Mouse (Mus musculus) cortical plate, adult 2 months (tissue): ENCODE results near the gene Rab37. TPM values are rescaled to one million over a fixed set of nuclear protein-coding genes. Genes with fewer than 3 reads are reported as not detected.

Experiments
- H3K27ac ChIP-seq: fragments of 200-500 bp; 2 replicates; pipeline ENCODE4 v1.5.1; 2012; ENCODE audit warnings: low read length, control low read depth, inconsistent platforms; ENCODE audit not compliant: insufficient read depth
- H3K4me1 ChIP-seq: fragments of 200-500 bp; 2 replicates; pipeline ENCODE4 v1.6.1; 2011; ENCODE audit warnings: low read length; ENCODE audit not compliant: control insufficient read depth, insufficient read depth
- H3K4me3 ChIP-seq: fragments of 200-500 bp; 2 replicates; pipeline ENCODE4 v1.5.1; 2011; ENCODE audit warnings: mild to moderate bottlenecking, low read length, control low read depth; ENCODE audit not compliant: insufficient read depth
- CTCF ChIP-seq: fragments of 200-500 bp; IDR thresholded peaks from 2 replicates; pipeline ENCODE4 v1.5.1; 2011; ENCODE audit warnings: mild to moderate bottlenecking, control low read depth, low read length; ENCODE audit not compliant: insufficient read depth; ENCODE audit errors: extremely low read depth
- POLR2A ChIP-seq: fragments of 200-500 bp; IDR thresholded peaks from 2 replicates; pipeline ENCODE4 v1.6.1; 2011; ENCODE audit warnings: mild to moderate bottlenecking, low read length, control low read depth; ENCODE audit not compliant: insufficient read depth; ENCODE audit errors: extremely low read depth
- polyA plus RNA-seq: library from polyadenylated mRNA; depleted of rRNA; stranded (reverse); fragments of >200 nt; gene quantifications from 2 replicates; pipeline ENCODE4 v1.2.3, GENCODE M21; 2012

Gene Rab37
- polyA plus RNA-seq, 1 experiment = 2.9 TPM

DNA sequence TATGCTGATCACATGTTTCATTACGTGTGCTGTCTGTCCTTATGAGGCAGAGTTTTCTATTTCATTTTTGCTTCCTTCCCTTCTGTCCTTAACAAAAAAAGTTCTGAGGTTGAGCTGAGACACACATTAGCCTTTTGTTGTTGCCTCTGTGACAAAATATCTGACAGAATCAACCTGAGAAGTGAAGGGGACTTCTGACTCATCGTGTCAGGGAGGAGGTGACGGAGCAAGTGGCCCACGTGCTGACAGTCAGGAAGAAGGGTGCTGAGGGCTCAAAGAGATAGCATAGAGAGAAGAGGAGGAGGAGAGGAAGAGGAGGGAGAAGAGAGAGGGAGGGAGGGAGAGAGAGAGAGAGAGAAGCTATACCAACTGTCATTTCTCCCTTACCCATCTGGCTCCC lies 37.3 kb downstream of the Rab37 start:
- TF ChIP-seq CTCF (no peak), POLR2A (no peak)

DNA sequence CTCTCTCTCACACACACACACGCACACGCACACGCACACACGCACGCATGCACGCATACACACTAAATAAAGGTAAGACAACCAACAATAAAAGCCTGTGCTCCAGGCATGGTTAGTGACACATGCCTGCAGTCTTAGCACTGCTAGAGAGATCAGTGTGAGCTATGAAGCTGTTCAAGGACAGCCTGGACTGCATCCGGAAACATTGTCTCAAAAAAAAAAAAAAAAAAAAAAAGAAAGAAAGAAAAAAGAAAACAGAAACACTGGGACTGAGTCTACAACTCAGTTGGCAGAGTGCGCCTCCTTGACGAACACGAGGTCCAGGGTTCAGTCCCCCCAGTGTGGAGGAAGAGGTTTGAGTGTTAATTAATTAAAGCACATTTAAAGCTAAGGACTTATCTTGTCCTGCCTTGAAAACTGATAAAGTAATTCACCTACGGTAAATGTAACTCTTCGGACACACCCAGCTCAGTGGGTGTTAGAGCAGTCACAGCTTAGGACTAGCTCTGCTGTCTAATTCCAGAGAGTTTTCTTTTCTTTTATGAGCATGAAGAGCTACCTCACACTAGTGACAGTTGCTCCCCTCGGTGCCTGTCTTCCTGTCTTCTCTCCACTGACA lies 38.4 kb downstream of the Rab37 start:
- no peak overlapping the region for H3K4me3 ChIP-seq
- no peak overlapping the region for H3K27ac ChIP-seq
- TF ChIP-seq CTCF (no peak), POLR2A (no peak)
- no peaks in the 10 kb centered on the region for H3K4me1 ChIP-seq

More for the DNA sequence above, 37.3 kb downstream of the Rab37 start:
- Histone ChIP-seq H3K4me1 (no peaks in the 10 kb centered on the region), H3K4me3 (no peak overlapping the region), H3K27ac (no peak overlapping the region)

DNA sequence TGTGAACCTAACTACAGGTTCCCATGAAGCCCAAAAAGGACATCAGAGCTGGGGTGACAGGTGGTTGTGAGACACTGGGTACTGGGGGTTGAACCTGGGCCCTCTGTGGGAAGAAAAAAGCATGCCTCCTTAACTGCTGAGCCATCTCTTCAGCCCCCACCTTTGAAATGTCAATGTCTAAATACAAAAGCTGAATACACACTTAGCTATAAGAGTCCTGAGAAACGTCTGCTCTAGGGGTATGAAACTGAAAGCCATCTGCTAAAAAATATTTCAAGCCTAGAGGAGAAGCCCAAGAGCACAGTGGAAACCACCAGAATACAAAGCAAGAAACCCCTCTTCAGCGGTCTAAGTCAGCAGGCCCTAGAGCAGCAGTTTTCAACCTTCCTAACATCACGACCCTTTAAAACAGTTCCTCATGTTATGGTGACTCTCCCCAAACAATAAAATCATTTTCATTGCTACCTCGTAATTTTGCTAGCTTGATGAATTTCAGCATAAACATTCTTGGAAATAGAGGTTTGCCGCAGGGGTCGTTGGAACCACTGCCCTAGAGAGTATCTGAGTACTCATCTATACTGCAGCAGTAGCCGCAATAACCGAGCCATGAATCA lies 40.6 kb downstream of the Rab37 start:
- Histone ChIP-seq H3K4me3 (no peak overlapping the region), H3K27ac (no peak overlapping the region), H3K4me1 (no peaks in the 10 kb centered on the region)
- TF ChIP-seq POLR2A = no peak
- no peak for TF ChIP-seq CTCF

DNA sequence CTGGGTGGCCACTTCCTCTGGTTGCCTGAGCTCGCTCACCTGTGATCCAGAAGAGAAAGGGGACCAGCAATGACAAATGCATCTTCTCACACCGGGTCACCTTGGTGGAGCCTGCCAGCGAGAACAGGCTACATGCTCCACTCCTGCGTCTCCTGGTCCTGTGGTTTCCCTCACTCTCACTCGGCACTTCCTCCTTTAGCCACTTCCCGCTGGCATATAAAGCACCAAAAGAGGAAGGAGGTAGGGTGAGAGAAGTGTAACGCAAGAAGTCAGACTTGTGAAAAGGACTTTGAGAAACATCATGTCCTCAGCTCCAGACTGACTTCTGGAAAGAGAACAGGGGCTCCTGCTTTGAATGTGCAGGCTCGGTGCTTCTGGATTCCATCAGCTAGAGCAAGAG lies 42.6 kb downstream of the Rab37 start, which contains the start of gene Cd300lf:
Gene Cd300lf, minus strand, starts transcription at position 193 of the 400 bp plus-strand sequence.
- no peak within 1 kb of the TSS for H3K27ac ChIP-seq
- H3K4me3 ChIP-seq = no peak within 1 kb of the TSS
- TF ChIP-seq CTCF (no peak), POLR2A (no peak)
- no peaks in the 10 kb centered on the region for H3K4me1 ChIP-seq

DNA sequence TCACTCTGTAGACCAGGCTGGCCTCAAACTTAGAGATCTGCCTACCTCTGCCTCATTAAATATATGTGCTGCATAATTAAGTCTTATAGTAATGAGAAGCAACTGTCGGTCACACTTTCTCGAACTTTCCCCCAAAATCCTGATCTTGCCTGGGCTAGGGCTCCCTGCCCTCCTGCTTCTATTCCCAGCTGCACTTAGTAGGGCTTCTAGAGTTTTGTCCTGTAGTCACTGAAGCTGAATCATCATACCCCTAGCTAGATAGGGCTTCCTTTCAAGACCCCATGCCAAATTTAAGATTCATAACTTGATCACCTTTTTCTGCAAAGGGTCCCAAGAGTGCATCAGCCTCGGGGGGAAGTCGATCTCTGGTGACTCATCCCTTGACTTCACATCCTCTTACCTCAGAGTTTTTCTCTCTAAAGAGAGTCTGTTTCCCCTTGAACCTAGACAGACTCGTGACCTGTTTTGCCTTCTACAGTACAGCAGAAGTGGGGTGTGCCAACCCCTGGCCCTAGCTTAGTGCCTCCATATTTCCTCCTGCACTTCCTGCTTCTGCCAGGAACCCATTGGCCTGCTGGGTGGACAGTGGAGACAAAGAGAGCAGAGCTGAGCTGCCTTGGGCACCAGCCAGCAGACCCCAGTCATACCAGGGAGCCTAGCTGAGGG lies 47.5 kb downstream of the Rab37 start:
- Histone ChIP-seq H3K27ac (no peak overlapping the region), H3K4me1 (no peaks in the 10 kb centered on the region), H3K4me3 (no peak overlapping the region)
- TF ChIP-seq POLR2A = no peak
- TF ChIP-seq CTCF = no peak

DNA sequence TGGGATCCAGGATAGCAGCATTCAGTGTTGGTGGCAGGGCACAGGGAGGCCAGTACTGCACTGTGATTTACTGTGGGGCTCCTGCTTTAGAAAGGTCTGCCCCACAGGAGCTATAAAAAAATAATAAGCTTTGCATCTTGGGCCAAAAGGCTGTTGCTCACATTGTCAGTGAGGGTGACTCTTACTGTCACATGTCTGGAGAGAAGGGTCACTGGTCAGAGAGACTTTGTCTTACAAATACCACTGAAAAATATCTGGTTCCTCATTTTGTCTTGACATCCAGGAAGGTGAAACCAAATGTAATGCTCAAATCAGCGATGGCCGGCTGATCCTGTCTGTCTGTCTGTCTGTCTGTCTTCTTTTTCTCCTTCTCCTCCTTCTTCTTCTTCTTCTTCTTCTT lies 50.7 kb downstream of the Rab37 start:
- Histone ChIP-seq H3K27ac (no peak overlapping the region), H3K4me3 (no peak overlapping the region), H3K4me1 (no peaks in the 10 kb centered on the region)
- TF ChIP-seq CTCF (no peak), POLR2A (no peak)

DNA sequence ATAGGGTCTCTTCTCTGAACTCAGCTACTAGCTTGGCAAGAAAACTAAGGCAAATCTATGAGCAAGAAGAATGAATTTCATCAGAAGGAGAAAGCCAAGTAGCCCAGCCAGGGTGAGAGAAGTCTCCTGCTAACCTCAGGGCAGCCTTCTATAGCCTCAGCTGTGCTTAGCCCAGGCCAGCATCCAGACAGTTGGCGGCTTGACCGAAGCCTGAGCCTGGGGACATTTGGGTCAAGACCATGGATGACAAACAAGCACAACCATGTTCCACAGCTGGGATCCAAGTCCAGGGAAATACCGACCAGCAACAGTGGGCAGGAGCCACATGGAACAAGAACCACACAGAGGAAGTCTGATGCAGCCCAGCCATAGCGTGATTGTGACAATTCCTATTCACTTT lies 56.6 kb downstream of the Rab37 start:
- H3K4me1 ChIP-seq = no peaks in the 10 kb centered on the region
- no peak overlapping the region for H3K4me3 ChIP-seq
- no peak for TF ChIP-seq POLR2A
- no peak for TF ChIP-seq CTCF
- H3K27ac ChIP-seq = no peak overlapping the region

DNA sequence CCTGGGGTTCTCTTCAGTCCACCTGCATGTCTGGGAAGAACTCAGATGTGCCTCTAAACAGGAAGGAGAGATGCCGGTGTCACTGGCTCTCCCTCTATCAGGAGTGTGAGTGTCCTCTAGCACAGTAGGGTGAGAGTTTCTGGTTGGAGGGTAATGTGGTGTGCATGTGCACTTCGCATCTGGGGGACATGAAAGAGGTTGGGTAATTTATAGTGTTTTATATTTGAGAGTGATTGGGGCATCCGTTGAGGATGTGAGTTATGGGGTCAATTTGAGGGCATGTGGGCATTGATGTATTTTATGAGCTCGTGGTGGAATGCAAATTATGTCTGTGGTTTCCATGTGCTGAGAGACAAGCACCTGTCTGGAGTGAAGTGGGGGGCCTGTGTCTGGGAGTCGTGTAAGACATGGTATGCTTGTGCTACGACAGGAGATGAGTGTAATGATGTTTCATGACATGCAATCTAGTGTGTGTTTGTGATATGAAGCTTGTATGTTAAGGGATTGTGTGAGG lies 59.6 kb downstream of the Rab37 start:
- Histone ChIP-seq H3K27ac (no peak overlapping the region), H3K4me1 (no peaks in the 10 kb centered on the region), H3K4me3 (no peak overlapping the region)
- TF ChIP-seq CTCF = no peak
- TF ChIP-seq POLR2A = no peak

DNA sequence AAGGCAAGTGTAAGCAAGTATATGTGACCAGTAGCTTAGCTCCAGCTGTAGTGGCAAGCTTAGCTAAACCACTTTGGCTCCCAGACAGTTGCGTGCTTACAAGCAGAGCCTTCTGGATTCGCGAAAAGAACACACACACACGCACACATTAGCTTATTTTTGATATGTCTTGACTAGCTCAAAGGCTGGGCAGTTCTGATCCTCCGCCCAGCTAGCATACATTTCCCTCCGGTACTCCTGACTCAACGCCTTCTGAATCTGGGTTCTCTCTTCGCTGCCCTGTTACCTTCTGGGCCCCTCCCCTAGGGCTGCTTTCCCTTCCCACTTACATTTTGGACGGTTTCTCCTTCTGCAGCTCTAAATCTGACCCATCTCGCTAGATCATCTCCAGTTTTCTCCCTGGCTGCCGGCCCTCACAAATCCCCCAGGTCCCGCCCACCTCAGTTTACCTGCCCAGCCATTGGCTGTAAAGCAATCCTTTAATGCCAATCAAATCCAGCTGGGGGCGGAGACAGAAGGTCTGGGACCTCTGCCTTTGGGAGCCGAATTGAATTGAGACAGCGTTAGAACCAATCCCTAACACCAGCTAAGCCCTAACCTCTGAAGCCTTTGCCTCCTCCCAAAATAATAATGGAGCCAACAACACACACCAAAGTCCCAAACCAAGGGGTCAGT lies 60.7 kb downstream of the Rab37 start:
- TF ChIP-seq CTCF (no peak), POLR2A (no peak)
- Histone ChIP-seq H3K4me3 (no peak overlapping the region), H3K4me1 (no peaks in the 10 kb centered on the region), H3K27ac (no peak overlapping the region)

DNA sequence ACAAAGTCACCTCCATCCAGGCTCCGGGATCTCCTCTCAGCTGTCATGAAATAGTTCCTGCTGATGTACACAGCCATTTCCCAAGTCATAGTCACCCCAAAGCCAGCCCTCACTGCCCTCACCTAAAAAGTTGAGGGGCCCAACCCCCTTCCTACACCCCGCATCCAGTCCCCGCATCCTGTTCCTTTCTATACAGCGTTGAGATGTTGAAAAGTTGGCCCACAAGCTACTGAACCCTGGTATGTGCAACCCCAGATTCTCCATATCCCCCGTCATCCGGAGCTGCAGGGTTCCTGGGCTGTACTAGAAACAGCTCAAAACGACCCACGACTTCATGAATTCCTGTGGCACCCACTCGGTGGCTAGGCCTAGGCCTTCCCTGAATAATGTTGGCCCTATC lies 61.9 kb downstream of the Rab37 start:
- Histone ChIP-seq H3K27ac (no peak overlapping the region), H3K4me3 (no peak overlapping the region), H3K4me1 (no peaks in the 10 kb centered on the region)
- TF ChIP-seq POLR2A (no peak), CTCF (no peak)
